Mouse (Mus musculus) heart, embryonic 12.5 days (tissue): Measurements from ENCODE around the gene Fam213a. TPM values are rescaled to one million over a fixed set of nuclear protein-coding genes. Genes with fewer than 3 reads are reported as not detected.

Experiments used
- ATAC-seq: fragments of 200-750 bp; cut with Nextera tagmentation; 2 replicates; pipeline ENCODE4 v1.8.0; 2017; ENCODE audit warnings: moderate TSS enrichment, moderate library complexity; ENCODE audit not compliant: insufficient number of reproducible peaks, low FRiP score
- H3K27ac ChIP-seq: fragments of 300-500 bp; sonication (generic); 2 replicates; pipeline ENCODE4 v1.5.1; 2016; ENCODE audit warnings: mild to moderate bottlenecking, moderate library complexity; ENCODE audit not compliant: poor library complexity, severe bottlenecking
- H3K27me3 ChIP-seq: fragments of 300-500 bp; sonication (generic); replicated peaks from 2 replicates; pipeline ENCODE4 v1.6.1; 2016; ENCODE audit warnings: mild to moderate bottlenecking, moderate library complexity
- H3K36me3 ChIP-seq: fragments of 300-500 bp; sonication (generic); 2 replicates; pipeline ENCODE4 v1.6.1; 2016; ENCODE audit warnings: mild to moderate bottlenecking, moderate library complexity
- H3K4me1 ChIP-seq: fragments of 300-500 bp; sonication (generic); replicated peaks from 2 replicates; pipeline ENCODE4 v1.6.1; 2016; ENCODE audit warnings: mild to moderate bottlenecking
- H3K4me2 ChIP-seq: fragments of 300-500 bp; sonication (generic); 2 replicates; pipeline ENCODE4 v1.6.1; 2016; ENCODE audit warnings: mild to moderate bottlenecking, moderate library complexity
- H3K4me3 ChIP-seq: fragments of 300-500 bp; sonication (generic); 2 replicates; pipeline ENCODE4 v1.5.1; 2016; ENCODE audit warnings: mild to moderate bottlenecking
- H3K9ac ChIP-seq: fragments of 300-500 bp; sonication (generic); 2 replicates; pipeline ENCODE4 v1.6.1; 2016; ENCODE audit warnings: mild to moderate bottlenecking, moderate library complexity
- H3K9me3 ChIP-seq: fragments of 300-500 bp; sonication (generic); replicated peaks from 2 replicates; pipeline ENCODE4 v1.6.1; 2016; ENCODE audit warnings: mild to moderate bottlenecking, moderate library complexity
- WGBS: fragments of 180-500 bp; shearing (Covaris S2); methylation state at CpG from one replicate; pipeline ENCODE4 v1.1.7; 2016; 5-methylcytosine and 5-hydroxymethylcytosine counted together
- polyA plus RNA-seq: library from polyadenylated mRNA; unstranded; fragments of >200 nt; fragmentation: Nextera tagmentation; extraction: Ambion mirVana; gene quantifications from 2 replicates; pipeline ENCODE4 v1.2.1, GENCODE M21; 2016

Fam213a gene
- polyA plus RNA-seq, 1 experiment from 2014 or later, result 58.7 TPM

DNA sequence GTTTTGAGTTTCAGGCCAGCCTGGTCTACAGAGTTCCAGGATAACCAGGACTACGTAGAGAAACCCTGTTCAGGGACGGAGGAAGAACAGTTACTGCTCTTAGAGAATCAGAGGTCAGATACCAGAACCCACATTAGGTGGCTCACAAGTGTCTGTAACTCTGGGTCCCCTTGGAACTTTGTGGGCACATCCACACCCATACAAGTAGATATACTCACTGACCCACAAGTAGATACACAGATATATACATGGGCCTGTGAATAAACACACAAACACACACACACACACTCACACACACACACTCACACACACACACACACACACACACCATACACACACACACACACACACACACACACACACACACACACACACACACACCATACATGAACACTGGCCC, 11.5 kb upstream of the Fam213a start:
- 52% methylated on average over 2 of the region's 2 CpGs for WGBS
- H3K27ac ChIP-seq, result peak overlapping the region; percentile 24

GRCm38 (mm10) chr14:41021246-41021645, 7.7 kb upstream of the Fam213a start:
- H3K4me1 ChIP-seq, result peaks cover 33% of the 10 kb centered on the region
- no peak for ATAC-seq
- H3K9ac ChIP-seq, result no peak overlapping the region
- 87% methylated on average over 3 of the region's 3 CpGs for whole genome bisulfite sequencing
- H3K4me2 ChIP-seq, result no peak overlapping the region
- H3K27ac ChIP-seq, result no peak overlapping the region
- H3K9me3 ChIP-seq, result no peaks in the 10 kb centered on the region
- H3K36me3 ChIP-seq, result no peaks in the 10 kb centered on the region
- no peak overlapping the region for H3K4me3 ChIP-seq
- no peaks in the 10 kb centered on the region for H3K27me3 ChIP-seq

More for the DNA sequence above, 11.5 kb upstream of the Fam213a start:
- ATAC-seq, result no peak
- Histone ChIP-seq H3K4me1 (peaks cover 22% of the 10 kb centered on the region), H3K9ac (no peak overlapping the region), H3K27me3 (no peaks in the 10 kb centered on the region), H3K36me3 (no peaks in the 10 kb centered on the region), H3K9me3 (no peaks in the 10 kb centered on the region), H3K4me3 (no peak overlapping the region), H3K4me2 (no peak overlapping the region)

DNA sequence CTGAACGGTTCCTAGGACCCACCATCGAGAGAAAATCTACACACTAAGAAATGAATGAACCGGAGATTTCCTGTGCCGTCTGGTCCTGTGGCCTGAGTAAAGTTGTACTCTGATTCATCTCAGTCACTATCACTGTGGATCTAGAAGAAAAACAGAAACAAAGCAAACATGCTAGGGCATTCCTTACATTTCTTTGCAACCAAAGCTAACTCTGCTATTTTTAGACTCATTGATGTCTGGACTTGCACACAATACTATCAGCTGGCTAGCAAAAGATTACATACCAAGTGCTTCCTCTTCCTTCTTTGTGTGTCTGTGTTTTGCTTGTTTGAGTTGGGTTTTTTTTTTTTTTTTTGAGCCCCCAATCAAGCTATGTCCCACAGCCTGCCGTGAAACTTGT, 3.9 kb upstream of the Fam213a start:
- H3K27ac ChIP-seq, result peak overlapping the region; percentile 45; the same call in 1 of the 2 replicates
- no peaks in the 10 kb centered on the region for H3K9me3 ChIP-seq
- H3K4me3 ChIP-seq, result peak overlapping the region; percentile 10; the same call in 1 of the 2 replicates
- H3K9ac ChIP-seq, result no peak overlapping the region
- WGBS, result 9% methylated on average over 5 of the region's 5 CpGs
- no peaks in the 10 kb centered on the region for H3K27me3 ChIP-seq
- H3K4me2 ChIP-seq, result peak overlapping the region; percentile 54
- H3K36me3 ChIP-seq, result no peaks in the 10 kb centered on the region
- ATAC-seq, result peak; percentile 9; the same call in 1 of the 2 replicates
- H3K4me1 ChIP-seq, result peaks cover 23% of the 10 kb centered on the region

GRCm38 (mm10) chr14:41014701-41015240, 1.2 kb upstream of the Fam213a start:
- H3K4me2 ChIP-seq, result no peak overlapping the region

DNA sequence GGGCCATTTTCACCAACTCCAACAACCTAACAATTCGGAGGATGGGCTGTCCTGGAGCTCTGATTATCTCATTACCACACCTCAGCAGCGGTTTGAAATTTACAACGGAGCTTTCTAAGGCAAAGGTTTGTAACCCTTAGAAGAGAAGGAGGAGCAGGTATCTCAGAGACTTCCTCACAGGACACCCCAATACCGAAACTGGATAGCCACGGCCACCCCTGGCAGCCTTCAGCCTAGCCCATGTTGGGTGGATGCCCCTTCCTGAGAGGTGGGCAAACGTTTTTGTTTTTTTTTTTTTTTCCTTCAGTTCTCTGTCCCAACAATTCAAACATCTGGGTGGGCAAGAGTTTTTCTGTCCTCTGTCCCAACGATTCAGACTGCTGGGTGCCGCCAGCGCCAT, 445 bp downstream of the Fam213a start:
- H3K4me3 ChIP-seq, result peak overlapping the region; percentile 59
- H3K9me3 ChIP-seq, result no peaks in the 10 kb centered on the region
- H3K36me3 ChIP-seq, result no peaks in the 10 kb centered on the region
- peak overlapping the region; percentile 83 for H3K4me2 ChIP-seq
- peak overlapping the region; percentile 74 for H3K9ac ChIP-seq
- H3K27ac ChIP-seq, result no peak overlapping the region
- WGBS, result 18% methylated on average over 9 of the region's 9 CpGs
- H3K27me3 ChIP-seq, result no peaks in the 10 kb centered on the region
- ATAC-seq, result no peak
- peaks cover 28% of the 10 kb centered on the region for H3K4me1 ChIP-seq

More at GRCm38 (mm10) chr14:41014701-41015240, 1.2 kb upstream of the Fam213a start:
- WGBS, result 56% methylated on average over 5 of the region's 5 CpGs
- no peak for ATAC-seq
- no peaks in the 10 kb centered on the region for H3K36me3 ChIP-seq
- H3K27ac ChIP-seq, result no peak overlapping the region
- no peaks in the 10 kb centered on the region for H3K27me3 ChIP-seq
- no peak overlapping the region for H3K9ac ChIP-seq
- H3K4me3 ChIP-seq, result no peak overlapping the region
- peaks cover 23% of the 10 kb centered on the region for H3K4me1 ChIP-seq
- H3K9me3 ChIP-seq, result no peaks in the 10 kb centered on the region

DNA sequence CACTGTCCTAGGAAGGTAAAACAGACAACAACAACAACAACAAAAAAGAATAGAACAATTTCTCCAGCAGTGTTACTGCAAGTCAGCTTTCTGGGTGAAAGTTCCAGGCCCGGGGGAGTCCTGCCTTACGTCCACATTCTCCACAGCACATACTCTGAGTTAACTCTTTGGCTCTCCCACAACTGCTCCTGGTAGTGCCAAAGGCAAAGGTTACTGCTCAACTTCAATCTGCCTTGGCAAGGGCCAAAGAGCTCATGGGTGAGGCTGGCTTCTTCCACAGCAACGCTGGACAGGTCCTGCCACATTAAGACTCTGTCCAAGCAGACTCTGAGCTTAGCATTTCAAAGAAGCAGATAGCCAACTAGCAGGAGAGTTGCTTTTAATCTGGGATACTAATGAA, 1.7 kb downstream of the Fam213a start:
- Histone ChIP-seq H3K4me3 (no peak overlapping the region), H3K9ac (no peak overlapping the region), H3K9me3 (no peaks in the 10 kb centered on the region), H3K27ac (no peak overlapping the region), H3K4me2 (no peak overlapping the region), H3K4me1 (peaks cover 29% of the 10 kb centered on the region), H3K36me3 (no peaks in the 10 kb centered on the region), H3K27me3 (no peaks in the 10 kb centered on the region)
- WGBS, result 77% methylated on average over 3 of the region's 3 CpGs
- ATAC-seq, result no peak

- Histone ChIP-seq H3K36me3 (no peaks in the 10 kb centered on the region), H3K4me3 (no peak overlapping the region), H3K27me3 (no peaks in the 10 kb centered on the region), H3K27ac (no peak overlapping the region), H3K9ac (no peak overlapping the region), H3K4me1 (peaks cover 32% of the 10 kb centered on the region), H3K9me3 (no peaks in the 10 kb centered on the region), H3K4me2 (0 out of 2 replicates have a peak overlapping the region, but pooled peaks have one; percentile 1)
- 43% methylated on average over 2 of the region's 2 CpGs for whole genome bisulfite sequencing
- ATAC-seq, result peak; percentile 87
Measured at GRCm38 (mm10) chr14:41008138-41008537, 5.5 kb downstream of the Fam213a start.

DNA sequence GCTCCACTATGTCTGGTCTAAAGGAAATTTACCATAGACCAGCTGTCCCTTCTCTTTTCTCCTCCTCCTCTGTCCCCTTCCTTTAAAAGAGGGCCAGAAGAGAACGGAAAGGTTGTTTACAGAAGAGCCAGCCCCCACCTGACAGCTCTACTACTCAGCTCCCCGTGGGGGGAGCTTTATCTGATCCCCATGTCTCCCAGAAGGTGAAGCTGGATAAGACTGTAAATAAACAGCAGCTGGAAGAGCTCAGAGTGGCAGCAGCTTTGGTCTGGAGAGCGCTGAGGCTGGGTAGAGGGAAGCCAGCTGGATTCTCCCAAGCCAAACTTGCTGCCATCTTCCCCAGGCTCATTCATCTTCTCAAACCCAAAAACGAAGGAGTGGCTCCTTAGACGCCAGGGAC, 5.9 kb downstream of the Fam213a start:
- peak; percentile 67 for ATAC-seq
- H3K4me2 ChIP-seq, result 0 out of 2 replicates have a peak overlapping the region, but pooled peaks have one; percentile 1
- no peaks in the 10 kb centered on the region for H3K27me3 ChIP-seq
- no peak overlapping the region for H3K4me3 ChIP-seq
- H3K27ac ChIP-seq, result 0 out of 2 replicates have a peak overlapping the region, but pooled peaks have one; percentile 6
- 16% methylated on average over 5 of the region's 5 CpGs for WGBS
- H3K9ac ChIP-seq, result no peak overlapping the region
- H3K36me3 ChIP-seq, result no peaks in the 10 kb centered on the region
- H3K4me1 ChIP-seq, result peaks cover 32% of the 10 kb centered on the region
- no peaks in the 10 kb centered on the region for H3K9me3 ChIP-seq

- no peak overlapping the region for H3K4me3 ChIP-seq
- ATAC-seq, result peak; percentile 58; the same call in 1 of the 2 replicates
Measured at GRCm38 (mm10) chr14:41006899-41007298, 6.7 kb downstream of the Fam213a start.

GRCm38 (mm10) chr14:41006263-41006662, 7.3 kb downstream of the Fam213a start:
- H3K4me2 ChIP-seq, result no peak overlapping the region
- ATAC-seq, result no peak

More at GRCm38 (mm10) chr14:41006899-41007298, 6.7 kb downstream of the Fam213a start:
- H3K9me3 ChIP-seq, result no peaks in the 10 kb centered on the region
- 0 out of 2 replicates have a peak overlapping the region, but pooled peaks have one; percentile 3 for H3K4me2 ChIP-seq
- H3K27me3 ChIP-seq, result no peaks in the 10 kb centered on the region
- H3K36me3 ChIP-seq, result peaks cover 1% of the 10 kb centered on the region; the same call in 1 of the 2 replicates
- H3K27ac ChIP-seq, result 0 out of 2 replicates have a peak overlapping the region, but pooled peaks have one; percentile 6
- no peak overlapping the region for H3K9ac ChIP-seq
- H3K4me1 ChIP-seq, result peaks cover 32% of the 10 kb centered on the region
- whole genome bisulfite sequencing, result 20% methylated on average over 3 of the region's 3 CpGs

GRCm38 (mm10) chr14:41005716-41006115, 7.9 kb downstream of the Fam213a start:
- H3K9ac ChIP-seq, result no peak overlapping the region
- H3K4me2 ChIP-seq, result no peak overlapping the region
- 86% methylated on average over 9 of the region's 9 CpGs for WGBS
- H3K9me3 ChIP-seq, result no peaks in the 10 kb centered on the region
- H3K36me3 ChIP-seq, result peaks cover 10% of the 10 kb centered on the region; the same call in 1 of the 2 replicates
- no peak for ATAC-seq
- H3K4me3 ChIP-seq, result no peak overlapping the region
- peaks cover 32% of the 10 kb centered on the region for H3K4me1 ChIP-seq
- H3K27me3 ChIP-seq, result no peaks in the 10 kb centered on the region
- H3K27ac ChIP-seq, result no peak overlapping the region

More at GRCm38 (mm10) chr14:41006263-41006662, 7.3 kb downstream of the Fam213a start:
- Histone ChIP-seq H3K4me1 (peaks cover 32% of the 10 kb centered on the region), H3K36me3 (peaks cover 6% of the 10 kb centered on the region; the same call in 1 of the 2 replicates), H3K27ac (no peak overlapping the region), H3K4me3 (no peak overlapping the region), H3K9ac (no peak overlapping the region), H3K9me3 (no peaks in the 10 kb centered on the region), H3K27me3 (no peaks in the 10 kb centered on the region)
- 85% methylated on average over 10 of the region's 10 CpGs for WGBS
